Mouse (Mus musculus) erythroblast, embryonic 14.5 days (primary cell): ENCODE results near the gene Trex1.

ENCODE experiments used
- GATA1 ChIP-seq: IDR thresholded peaks from 2 replicates; pipeline ENCODE4 v1.6.1; 2012; ENCODE audit warnings: low read length, inconsistent platforms, mixed read lengths
- TAL1 ChIP-seq: IDR thresholded peaks from 3 replicates; pipeline ENCODE4 v1.6.1; 2012; ENCODE audit warnings: low read length, inconsistent platforms, mixed read lengths

- TF ChIP-seq GATA1, result no peak
- TF ChIP-seq TAL1, result no peak
Observed at GRCm38 (mm10) chr9:109096251-109096661, 36.7 kb upstream of the Trex1 start.
